Mouse (Mus musculus) kidney, postnatal 0 days (tissue): Measurements from ENCODE around the gene Sh3gl3. TPM values are rescaled to one million over a fixed set of nuclear protein-coding genes. Genes with fewer than 3 reads are reported as not detected.

Source experiments
- ATAC-seq: fragments of 200-750 bp; cut with Nextera tagmentation; replicated peaks from 2 replicates; pipeline ENCODE4 v1.8.0; 2017; ENCODE audit warnings: low read depth, moderate number of reproducible peaks, moderate TSS enrichment, moderate library complexity; ENCODE audit not compliant: low FRiP score
- DNase-seq: peaks from one replicate; pipeline ENCODE4 v3.0.0-alpha.2; 2016; ENCODE audit warnings: low spot score
- H3K27ac ChIP-seq: fragments of 300-500 bp; sonication (generic); 2 replicates; pipeline ENCODE4 v1.5.1; 2014; ENCODE audit warnings: mild to moderate bottlenecking
- H3K27me3 ChIP-seq: fragments of 300-500 bp; sonication (generic); 2 replicates; pipeline ENCODE4 v1.6.1; 2014; ENCODE audit warnings: low read length, mixed read lengths; ENCODE audit not compliant: insufficient read depth
- H3K36me3 ChIP-seq: fragments of 300-500 bp; sonication (generic); 2 replicates; pipeline ENCODE4 v1.6.1; 2014; ENCODE audit warnings: low read length, mixed read lengths; ENCODE audit not compliant: insufficient read depth
- H3K4me1 ChIP-seq: fragments of 300-500 bp; sonication (generic); replicated peaks from 2 replicates; pipeline ENCODE4 v1.6.1; 2014; ENCODE audit warnings: antibody characterized with exemption, low read length, mixed read lengths; ENCODE audit not compliant: insufficient read depth
- H3K4me2 ChIP-seq: fragments of 300-500 bp; sonication (generic); 2 replicates; pipeline ENCODE4 v1.6.1; 2014; ENCODE audit warnings: mild to moderate bottlenecking, low read length, moderate library complexity, mixed read lengths
- H3K4me3 ChIP-seq: fragments of 300-500 bp; sonication (generic); replicated peaks from 2 replicates; pipeline ENCODE4 v1.5.1; 2014; ENCODE audit warnings: low read depth, low read length
- H3K9ac ChIP-seq: fragments of 300-500 bp; sonication (generic); 2 replicates; pipeline ENCODE4 v1.6.1; 2014; ENCODE audit warnings: low read depth, low read length
- H3K9me3 ChIP-seq: fragments of 300-500 bp; sonication (generic); replicated peaks from 2 replicates; pipeline ENCODE4 v1.6.1; 2016; ENCODE audit warnings: low read length, inconsistent platforms, mixed read lengths
- CTCF ChIP-seq: IDR thresholded peaks from 2 replicates; pipeline ENCODE4 v1.5.1; 2016; ENCODE audit warnings: antibody characterized with exemption, low read depth, mild to moderate bottlenecking, moderate library complexity
- WGBS: fragments of 180-500 bp; shearing (Covaris S2); extraction: QIAGEN DNeasy Blood & Tissue Kit; methylation state at CpG from one replicate; pipeline ENCODE4 v1.1.7; 2014; 5-methylcytosine and 5-hydroxymethylcytosine counted together
- polyA plus RNA-seq: library from polyadenylated mRNA; unstranded; fragments of >200 nt; fragmentation: Nextera tagmentation; extraction: Ambion mirVana; gene quantifications from 2 replicates; pipeline ENCODE4 v1.2.1, GENCODE M21; 2015

Gene Sh3gl3
- polyA plus RNA-seq, 1 experiment from 2014 or later = 16.4 TPM

DNA sequence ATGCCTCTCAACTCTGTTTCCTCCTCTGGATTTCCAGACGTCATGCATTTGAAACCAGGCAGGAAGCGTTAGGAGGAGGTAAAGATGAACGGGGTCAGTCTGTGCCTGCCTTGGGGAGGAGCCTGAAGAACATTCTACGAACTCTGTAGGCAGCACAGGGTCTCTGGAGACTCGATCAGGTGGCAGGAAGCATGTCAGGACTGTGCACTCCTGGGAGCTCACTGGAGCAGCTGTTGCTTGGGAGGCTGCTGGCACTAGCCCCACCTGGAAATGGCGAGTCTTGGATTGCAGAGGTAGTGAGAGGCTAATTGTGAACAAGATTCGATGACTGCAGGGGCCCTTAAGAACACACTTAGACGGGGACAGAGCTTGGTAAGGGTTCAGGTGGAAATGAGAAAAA, 167.8 kb downstream of the Sh3gl3 start:
- no peak for DNase-seq
- H3K9ac ChIP-seq = no peak overlapping the region
- 0 out of 2 replicates have a peak overlapping the region, but pooled peaks have one; percentile 14 for H3K27ac ChIP-seq
- no peaks in the 10 kb centered on the region for H3K9me3 ChIP-seq
- ATAC-seq = no peak
- 23% methylated on average over 8 of the region's 8 CpGs for WGBS
- H3K27me3 ChIP-seq = peaks cover 12% of the 10 kb centered on the region
- 0 out of 2 replicates have a peak, but pooled peaks cover 3% of the 10 kb centered on the region for H3K4me1 ChIP-seq
- no peak overlapping the region for H3K4me3 ChIP-seq
- no peak for TF ChIP-seq CTCF
- H3K4me2 ChIP-seq = no peak overlapping the region
- H3K36me3 ChIP-seq = no peaks in the 10 kb centered on the region

DNA sequence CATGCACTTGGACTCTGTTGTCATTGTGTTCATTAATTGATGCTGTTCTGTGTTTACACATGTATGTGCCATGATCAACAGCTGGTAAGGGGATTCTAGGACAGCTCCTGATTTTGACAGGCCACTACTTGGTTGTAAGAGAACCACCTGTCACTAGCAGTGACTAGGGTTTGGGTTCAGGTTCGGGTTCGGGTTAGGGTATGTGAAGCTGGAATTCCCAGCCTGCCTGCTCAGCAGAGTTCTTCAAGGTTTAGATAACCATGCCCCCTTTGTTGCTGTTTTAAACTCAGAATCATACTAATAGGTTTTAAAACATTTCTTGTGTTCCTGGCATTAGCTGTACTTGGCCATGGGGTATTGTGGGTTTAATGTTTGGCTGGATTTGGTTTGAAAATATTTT, 173.1 kb downstream of the Sh3gl3 start:
- Histone ChIP-seq H3K27ac (no peak overlapping the region), H3K4me1 (no peaks in the 10 kb centered on the region), H3K27me3 (no peaks in the 10 kb centered on the region), H3K4me3 (no peak overlapping the region), H3K9me3 (no peaks in the 10 kb centered on the region), H3K36me3 (no peaks in the 10 kb centered on the region), H3K9ac (no peak overlapping the region), H3K4me2 (no peak overlapping the region)
- no peak for TF ChIP-seq CTCF
- DNase-seq (no peak), ATAC-seq (no peak)
- 65% methylated on average over 2 of the region's 2 CpGs for WGBS

DNA sequence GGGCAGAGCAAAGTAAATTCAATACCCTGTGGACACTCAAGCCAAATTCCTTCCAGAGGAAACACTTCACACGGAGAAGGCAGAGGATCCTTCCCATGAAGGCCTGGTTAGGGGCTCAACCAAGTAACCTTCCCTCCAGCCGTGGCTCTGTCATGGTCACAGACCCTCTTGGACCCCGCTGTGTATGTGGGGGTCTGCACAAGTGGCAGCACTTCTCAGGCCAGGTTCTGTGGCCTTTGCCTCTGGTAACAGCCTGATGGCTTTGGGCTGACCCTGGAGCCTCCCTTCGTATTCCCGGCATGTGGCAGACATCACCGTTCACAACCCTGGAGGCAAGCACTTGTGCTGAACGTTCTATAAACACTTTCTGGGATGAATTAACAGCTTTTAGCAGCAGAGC, 176.2 kb downstream of the Sh3gl3 start:
- Histone ChIP-seq H3K4me3 (no peak overlapping the region), H3K27me3 (no peaks in the 10 kb centered on the region), H3K9me3 (no peaks in the 10 kb centered on the region), H3K4me2 (no peak overlapping the region), H3K9ac (no peak overlapping the region), H3K4me1 (no peaks in the 10 kb centered on the region), H3K27ac (no peak overlapping the region), H3K36me3 (no peaks in the 10 kb centered on the region)
- ATAC-seq (no peak), DNase-seq (no peak)
- 70% methylated on average over 7 of the region's 7 CpGs for WGBS
- TF ChIP-seq CTCF = no peak

DNA sequence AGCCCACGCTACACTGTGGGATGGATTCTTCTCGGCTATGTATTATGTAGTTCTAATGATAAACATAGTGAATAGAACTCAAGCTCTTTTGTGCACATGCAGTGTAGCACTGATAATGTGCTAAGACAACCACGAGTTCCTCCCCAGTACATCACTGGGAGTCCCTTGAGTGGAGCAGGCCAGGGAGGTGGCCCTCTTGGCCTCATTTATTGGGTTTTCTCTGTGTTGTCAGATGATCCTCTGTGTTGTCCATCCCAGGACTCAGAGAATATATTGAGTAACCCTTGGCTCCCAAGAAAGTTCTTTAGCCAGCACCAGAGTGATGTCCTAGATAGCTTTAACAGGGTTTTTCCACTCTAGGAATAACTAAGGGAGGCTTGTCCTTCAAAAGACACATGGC, 176.8 kb downstream of the Sh3gl3 start:
- no peak overlapping the region for H3K9ac ChIP-seq
- H3K9me3 ChIP-seq = no peaks in the 10 kb centered on the region
- TF ChIP-seq CTCF = no peak
- no peaks in the 10 kb centered on the region for H3K27me3 ChIP-seq
- H3K27ac ChIP-seq = no peak overlapping the region
- H3K36me3 ChIP-seq = no peaks in the 10 kb centered on the region
- H3K4me3 ChIP-seq = no peak overlapping the region
- ATAC-seq (no peak), DNase-seq (no peak)
- no peaks in the 10 kb centered on the region for H3K4me1 ChIP-seq
- WGBS = 83% methylated on average over 3 of the region's 3 CpGs
- H3K4me2 ChIP-seq = no peak overlapping the region

Other genes with a start within 250 kb of the Sh3gl3 start
- gene Hdgfl3, start 239.4 kb upstream of the Sh3gl3 start, polyA plus RNA-seq = 12.7 and 12.9 TPM in 2 replicates
- 0.04 and 0.05 TPM in 2 replicates for gene Bnc1, start 181.5 kb upstream of the Sh3gl3 start, polyA plus RNA-seq
- 0.47 and 0.65 TPM in 2 replicates for gene Adamtsl3, start 161.9 kb downstream of the Sh3gl3 start, polyA plus RNA-seq